Comparison of ENCODE assay signal across 8 mouse cellular contexts in the genomic region with DNA sequence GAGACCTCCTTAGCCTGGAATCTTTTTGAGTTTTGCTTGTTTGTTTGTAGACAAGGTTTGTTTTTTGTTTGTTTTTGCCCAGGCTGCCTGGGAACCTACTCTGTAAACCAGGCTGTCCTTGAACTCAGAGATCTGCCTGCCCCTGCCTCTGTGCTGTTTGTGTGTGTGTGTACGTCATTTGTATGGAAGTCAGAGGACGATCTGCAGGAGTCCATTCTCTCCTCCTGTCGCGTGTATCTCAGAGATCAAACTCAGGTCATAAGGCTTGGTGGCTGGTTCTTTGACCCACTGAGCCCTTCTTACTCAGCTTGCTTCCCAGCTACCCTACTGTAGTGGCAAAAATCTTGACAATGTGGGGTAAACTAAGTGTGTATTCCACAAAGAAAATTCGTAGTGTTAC. TPM values are rescaled to one million over a fixed set of nuclear protein-coding genes. Genes with fewer than 3 reads are reported as not detected.
A peak's percentile ranks its signal among the peaks of the same experiment; 100 is the strongest.
DNase-seq lines count a peak whose midpoint lies in the region; ATAC-seq and TF ChIP-seq lines count a peak whose summit lies in the region.
"Had no signal": no experiment of that assay in that cellular context is flagged by ENCODE, and none has a peak within 500 bp of the region (broad histone marks: within the 10 kb centered on the region; RNA-seq: fewer than 3 reads in every experiment).

No protein-coding gene starts in this region.

- no peaks in the 10 kb centered on the region for H3K36me3 ChIP-seq in liver, adult 2 months (ENCODE audit: control insufficient read depth, insufficient read depth, low read length)
- no peaks in the 10 kb centered on the region for H3K36me3 ChIP-seq in embryonic facial prominence, embryonic 13.5 days
- H3K36me3 ChIP-seq in limb, embryonic 12.5 days = no peaks in the 10 kb centered on the region
- H3K36me3 ChIP-seq in neural tube, embryonic 15.5 days = no peaks in the 10 kb centered on the region

- no peak for ATAC-seq in embryonic facial prominence, embryonic 13.5 days (ENCODE audit: insufficient number of reproducible peaks, insufficient read depth, low FRiP score, low TSS enrichment, low read depth)
- no peak for ATAC-seq in limb, embryonic 12.5 days (ENCODE audit: insufficient number of reproducible peaks, insufficient read depth, low FRiP score, low TSS enrichment, low read depth)
- no peak for ATAC-seq in neural tube, embryonic 15.5 days (ENCODE audit: low FRiP score)

- peaks cover 11% of the 10 kb centered on the region for H3K4me1 ChIP-seq in liver, adult 2 months (ENCODE audit: control insufficient read depth, insufficient read depth, low read length)
- H3K4me1 ChIP-seq in embryonic facial prominence, embryonic 13.5 days = peaks cover 16% of the 10 kb centered on the region
- H3K4me1 ChIP-seq in limb, embryonic 12.5 days (replicated peaks) = peaks cover 14% of the 10 kb centered on the region
- peaks cover 17% of the 10 kb centered on the region for H3K4me1 ChIP-seq in neural tube, embryonic 15.5 days

- peak overlapping the region; percentile 70 for H3K27ac ChIP-seq in liver, adult 2 months (replicated peaks; ENCODE audit: insufficient read depth, low read depth, low read length)
- peak overlapping the region; percentile 48 for H3K27ac ChIP-seq in embryonic facial prominence, embryonic 13.5 days
- H3K27ac ChIP-seq in limb, embryonic 12.5 days = 0 out of 2 replicates have a peak overlapping the region, but pooled peaks have one; percentile 36
- H3K27ac ChIP-seq in neural tube, embryonic 15.5 days (replicated peaks) = no peak overlapping the region; the same call in 1 of the 2 replicates

- H3K9me3 ChIP-seq in embryonic facial prominence, embryonic 13.5 days = no peaks in the 10 kb centered on the region
- H3K9me3 ChIP-seq in limb, embryonic 12.5 days = no peaks in the 10 kb centered on the region
- H3K9me3 ChIP-seq in neural tube, embryonic 15.5 days (replicated peaks) = no peaks in the 10 kb centered on the region

- peak; percentile 72 for DNase-seq in liver, adult 2 months (ENCODE audit: extremely low read depth, low read depth, low spot score)
- DNase-seq in liver = no peak
- DNase-seq in layer of hippocampus, postnatal 10 days (ENCODE audit: low spot score in 2 of 2) = no peak
- DNase-seq in c-Kit-positive CD71-positive TER-119-positive erythroid progenitor cells, embryonic 14.5 days (ENCODE audit: low spot score) = no peak
- DNase-seq: adrenal gland, adult 8-10 months had no signal

- TF ChIP-seq POLR2A in liver, adult 2 months (IDR thresholded peaks at IDR 0.05; ENCODE audit: extremely low read depth, insufficient read depth, low read length) = no peak

- H3K9ac ChIP-seq in liver, adult 2 months (ENCODE audit: low read depth, low read length) = peak overlapping the region; percentile 41
- peak overlapping the region; percentile 16; the same call in 1 of the 2 replicates for H3K9ac ChIP-seq in embryonic facial prominence, embryonic 13.5 days
- H3K9ac ChIP-seq in limb, embryonic 12.5 days (replicated peaks) = no peak overlapping the region
- H3K9ac ChIP-seq in neural tube, embryonic 15.5 days (replicated peaks) = no peak overlapping the region

- peak overlapping the region; percentile 61 for H3K4me3 ChIP-seq in liver, adult 2 months (ENCODE audit: insufficient read depth, low read depth, low read length)
- peak overlapping the region; percentile 84; the same call in 1 of the 2 replicates for H3K4me3 ChIP-seq in embryonic facial prominence, embryonic 13.5 days
- H3K4me3 ChIP-seq in limb, embryonic 12.5 days (replicated peaks) = peak overlapping the region; percentile 79; the same call in 1 of the 2 replicates
- peak overlapping the region; percentile 66; the same call in 1 of the 2 replicates for H3K4me3 ChIP-seq in neural tube, embryonic 15.5 days (replicated peaks)

- H3K79me2 ChIP-seq in liver, adult 2 months (ENCODE audit: control insufficient read depth, insufficient read depth, low read length) = no peaks in the 10 kb centered on the region

- 17% methylated on average over 5 of the region's 5 CpGs for WGBS in liver, adult 2 months
- 66% methylated on average over 5 of the region's 5 CpGs for WGBS in embryonic facial prominence, embryonic 13.5 days
- 65% methylated on average over 5 of the region's 5 CpGs for WGBS in limb, embryonic 12.5 days
- 70% methylated on average over 5 of the region's 5 CpGs for WGBS in neural tube, embryonic 15.5 days

- H3K27me3 ChIP-seq in liver, adult 2 months (ENCODE audit: control insufficient read depth, insufficient read depth, low read length) = no peaks in the 10 kb centered on the region
- H3K27me3 ChIP-seq in embryonic facial prominence, embryonic 13.5 days = no peaks in the 10 kb centered on the region
- no peaks in the 10 kb centered on the region for H3K27me3 ChIP-seq in limb, embryonic 12.5 days
- no peaks in the 10 kb centered on the region for H3K27me3 ChIP-seq in neural tube, embryonic 15.5 days (replicated peaks)

- no peak for TF ChIP-seq CTCF in liver, adult 2 months (IDR thresholded peaks at IDR 0.05; ENCODE audit: low read depth, low read length)

- peak overlapping the region; percentile 97 for H3K4me2 ChIP-seq in embryonic facial prominence, embryonic 13.5 days
- H3K4me2 ChIP-seq in limb, embryonic 12.5 days = peak overlapping the region; percentile 97
- H3K4me2 ChIP-seq in neural tube, embryonic 15.5 days = peak overlapping the region; percentile 100

RNA-seq across cellular contexts. Expression of gene Kmt5a, which starts 1.0 kb away (rescaled TPM):
- 9.6 and 13.2 TPM in 2 replicates for total RNA-seq in liver, adult 2 months (2014; rRNA removed)
- 14.7 and 15.1 TPM in 2 replicates for polyA plus RNA-seq in liver, adult 2 months (2012; rRNA removed)
- polyA plus RNA-seq in embryonic facial prominence, embryonic 13.5 days (2015; fragmentation: Nextera tagmentation; extraction: Ambion mirVana) = 43.4 and 45.5 TPM in 2 replicates
- 49.8 and 60.6 TPM in 2 replicates for polyA plus RNA-seq in limb, embryonic 12.5 days (2016; fragmentation: Nextera tagmentation; extraction: Ambion mirVana)
- polyA plus RNA-seq in neural tube, embryonic 15.5 days (2015; fragmentation: Nextera tagmentation; extraction: Ambion mirVana) = 29.3 and 30.8 TPM in 2 replicates
- total RNA-seq in layer of hippocampus, postnatal 10 days (2021) = 10 to 100 TPM; 43.6 to 50.8 TPM

RNA-seq across cellular contexts. Expression of gene Sbno1, which starts 12.9 kb away (rescaled TPM):
- 33.1 and 36.6 TPM in 2 replicates for total RNA-seq in liver, adult 2 months (2014; rRNA removed)
- 7.2 and 8.1 TPM in 2 replicates for polyA plus RNA-seq in liver, adult 2 months (2012; rRNA removed)
- polyA plus RNA-seq in embryonic facial prominence, embryonic 13.5 days (2015; fragmentation: Nextera tagmentation; extraction: Ambion mirVana) = 93.7 and 97.7 TPM in 2 replicates
- polyA plus RNA-seq in limb, embryonic 12.5 days (2016; fragmentation: Nextera tagmentation; extraction: Ambion mirVana) = 89.0 and 109 TPM in 2 replicates
- polyA plus RNA-seq in neural tube, embryonic 15.5 days (2015; fragmentation: Nextera tagmentation; extraction: Ambion mirVana) = 85.9 and 87.2 TPM in 2 replicates
- 100 to 1,000 TPM; 125 to 128 TPM for total RNA-seq in layer of hippocampus, postnatal 10 days (2021)

RNA-seq across cellular contexts. Expression of gene Rilpl2, which starts 39.4 kb away (rescaled TPM):
- 9.6 and 11.6 TPM in 2 replicates for total RNA-seq in liver, adult 2 months (2014; rRNA removed)
- 10.1 and 10.4 TPM in 2 replicates for polyA plus RNA-seq in liver, adult 2 months (2012; rRNA removed)
- polyA plus RNA-seq in embryonic facial prominence, embryonic 13.5 days (2015; fragmentation: Nextera tagmentation; extraction: Ambion mirVana) = 39.8 and 40.1 TPM in 2 replicates
- 28.3 and 31.4 TPM in 2 replicates for polyA plus RNA-seq in limb, embryonic 12.5 days (2016; fragmentation: Nextera tagmentation; extraction: Ambion mirVana)
- 27.5 and 32.0 TPM in 2 replicates for polyA plus RNA-seq in neural tube, embryonic 15.5 days (2015; fragmentation: Nextera tagmentation; extraction: Ambion mirVana)
- total RNA-seq in layer of hippocampus, postnatal 10 days (2021) = 10 to 100 TPM; 22.4 to 25.2 TPM

RNA-seq across cellular contexts. Expression of gene Snrnp35, which starts 44.2 kb away (rescaled TPM):
- 2.9 and 3.7 TPM in 2 replicates for total RNA-seq in liver, adult 2 months (2014; rRNA removed)
- polyA plus RNA-seq in liver, adult 2 months (2012; rRNA removed) = 2.2 and 2.5 TPM in 2 replicates
- polyA plus RNA-seq in embryonic facial prominence, embryonic 13.5 days (2015; fragmentation: Nextera tagmentation; extraction: Ambion mirVana) = 25.9 and 28.3 TPM in 2 replicates
- polyA plus RNA-seq in limb, embryonic 12.5 days (2016; fragmentation: Nextera tagmentation; extraction: Ambion mirVana) = 27.0 and 30.5 TPM in 2 replicates
- 20.7 and 22.2 TPM in 2 replicates for polyA plus RNA-seq in neural tube, embryonic 15.5 days (2015; fragmentation: Nextera tagmentation; extraction: Ambion mirVana)
- total RNA-seq in layer of hippocampus, postnatal 10 days (2021) = 10 to 100 TPM; 20.9 to 32.7 TPM

Comparison
In these comparisons a context has a peak if more than half of its experiments do, and no peak if none do; other contexts are left out.
1. H3K9ac ChIP-seq: peak in liver, adult 2 months (single experiment) and embryonic facial prominence, embryonic 13.5 days (single experiment); none in limb, embryonic 12.5 days (single experiment) and neural tube, embryonic 15.5 days (single experiment).
2. Peak in every context shown above with its lines, with median percentiles within 50 percentile points of each other: H3K4me3 ChIP-seq and H3K4me2 ChIP-seq.